Mouse (Mus musculus) heart, embryonic 10.5 days (tissue): ENCODE measurements around the gene Hist1h2ak. TPM values are rescaled to one million over a fixed set of nuclear protein-coding genes. Genes with fewer than 3 reads are reported as not detected.
A peak's percentile ranks its signal among the peaks of the same experiment; 100 is the strongest.

Experiments used
- DNase-seq: peaks from one replicate; pipeline ENCODE4 v3.0.0-alpha.2; 2017; ENCODE audit warnings: low spot score
- H3K27ac ChIP-seq: fragments of 300-500 bp; sonication (generic); 2 replicates; pipeline ENCODE4 v1.5.1; 2016; ENCODE audit warnings: mild to moderate bottlenecking
- H3K27me3 ChIP-seq: fragments of 300-500 bp; sonication (generic); 2 replicates; pipeline ENCODE4 v1.6.1; 2016; ENCODE audit warnings: mild to moderate bottlenecking; ENCODE audit not compliant: poor library complexity, insufficient read depth, severe bottlenecking
- H3K36me3 ChIP-seq: fragments of 300-500 bp; sonication (generic); 2 replicates; pipeline ENCODE4 v1.6.1; 2016; ENCODE audit warnings: mild to moderate bottlenecking, moderate library complexity
- H3K4me1 ChIP-seq: fragments of 300-500 bp; sonication (generic); 2 replicates; pipeline ENCODE4 v1.6.1; 2016; ENCODE audit warnings: mild to moderate bottlenecking
- H3K4me3 ChIP-seq: fragments of 300-500 bp; sonication (generic); 2 replicates; pipeline ENCODE4 v1.5.1; 2016; ENCODE audit warnings: mild to moderate bottlenecking, moderate library complexity
- H3K9me3 ChIP-seq: fragments of 300-500 bp; sonication (generic); 2 replicates; pipeline ENCODE4 v1.6.1; 2016; ENCODE audit warnings: mild to moderate bottlenecking, moderate library complexity
- WGBS: fragments of 180-500 bp; shearing (Covaris S2); methylation state at CpG from one replicate; pipeline ENCODE4 v1.1.7; 2016; 5-methylcytosine and 5-hydroxymethylcytosine counted together
- microRNA-seq: library from miRNA; unstranded; fragments of <30 nt; microRNA quantifications from one replicate; pipeline ENCODE4, GENCODE M21; 2017
- polyA plus RNA-seq: library from polyadenylated mRNA; unstranded; fragments of >200 nt; fragmentation: Nextera tagmentation; extraction: Ambion mirVana; gene quantifications from 2 replicates; pipeline ENCODE4 v1.2.1, GENCODE M21; 2016

Gene Hist1h2ak
- polyA plus RNA-seq, 1 experiment from 2014 or later: 6.7 TPM

DNA sequence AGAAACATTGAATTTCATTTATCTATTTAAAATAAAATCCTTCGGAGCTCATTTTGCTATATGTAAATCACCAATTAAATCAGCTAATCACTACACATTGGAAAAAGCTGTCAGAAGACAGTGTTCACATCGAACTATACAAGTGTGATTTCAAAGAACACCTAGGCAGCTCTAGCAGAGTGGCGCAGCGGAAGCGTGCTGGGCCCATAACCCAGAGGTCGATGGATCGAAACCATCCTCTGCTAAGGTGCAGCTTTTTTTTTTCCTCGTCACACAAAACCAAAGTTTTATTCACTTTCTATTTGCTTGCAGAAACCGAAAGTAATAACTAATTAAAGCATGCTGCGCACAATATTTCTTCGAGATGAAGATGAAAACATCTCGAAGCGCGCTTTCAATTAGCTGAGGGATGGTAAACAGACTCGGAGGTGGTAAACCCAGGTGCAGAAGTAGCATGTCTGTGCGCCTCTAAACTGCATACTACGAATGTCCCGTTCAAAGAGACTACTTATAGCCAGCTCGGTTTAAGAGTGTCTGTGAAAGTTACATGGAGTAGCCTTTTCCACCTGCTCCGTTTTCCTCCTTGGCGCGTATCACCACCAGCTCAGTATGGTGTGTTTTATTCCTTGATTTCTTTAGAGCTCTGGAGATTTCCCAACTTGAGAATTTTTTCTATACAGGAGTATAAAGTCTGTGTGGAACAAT is 42.7 kb downstream of the Hist1h2ak start:
- Histone ChIP-seq H3K27me3 (no peaks in the 10 kb centered on the region), H3K4me3 (peak overlapping the region; percentile 70), H3K4me1 (peaks cover 8% of the 10 kb centered on the region), H3K9me3 (no peaks in the 10 kb centered on the region), H3K36me3 (no peaks in the 10 kb centered on the region), H3K27ac (peak overlapping the region; percentile 49; the same call in 1 of the 2 replicates)
- 3% methylated on average over 22 of the region's 22 CpGs for WGBS
- DNase-seq: peak; percentile 77

DNA sequence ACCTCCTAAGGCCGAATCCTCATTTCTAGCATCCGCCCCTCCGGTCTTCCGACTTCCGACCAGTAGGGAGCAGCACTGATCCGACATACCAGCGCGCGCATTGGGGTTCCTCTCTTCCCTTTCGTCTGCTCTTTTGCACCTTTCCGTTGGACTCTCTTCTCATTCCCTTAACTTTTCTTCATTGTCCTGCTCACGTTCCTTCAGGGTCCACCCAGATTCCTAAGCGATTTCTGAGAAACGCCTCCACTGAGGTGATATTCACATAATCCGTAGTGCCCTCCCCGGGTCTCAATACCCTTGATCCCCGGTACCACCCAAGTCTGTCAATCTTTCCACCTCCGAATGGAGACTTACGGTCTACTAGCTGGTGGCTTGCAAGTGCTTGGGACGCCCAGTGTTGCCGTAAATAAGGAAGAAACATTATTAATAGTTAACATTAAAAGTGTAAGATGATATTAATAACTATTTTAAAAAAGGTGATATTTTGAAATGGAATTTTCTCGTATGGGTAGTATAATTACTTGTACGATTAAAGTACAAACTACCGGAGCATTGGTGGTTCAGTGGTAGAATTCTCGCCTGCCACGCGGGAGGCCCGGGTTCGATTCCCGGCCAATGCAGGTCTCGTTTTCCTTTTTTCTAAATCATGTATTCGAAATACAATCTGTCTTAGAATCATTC is 43.5 kb downstream of the Hist1h2ak start:
- H3K4me3 ChIP-seq: peak overlapping the region; percentile 70
- H3K9me3 ChIP-seq: no peaks in the 10 kb centered on the region
- peak; percentile 93 for DNase-seq
- H3K36me3 ChIP-seq: no peaks in the 10 kb centered on the region
- peak overlapping the region; percentile 87 for H3K27ac ChIP-seq
- WGBS: under 1% methylated on average over 32 of the region's 32 CpGs
- no peaks in the 10 kb centered on the region for H3K27me3 ChIP-seq
- H3K4me1 ChIP-seq: peaks cover 4% of the 10 kb centered on the region

DNA sequence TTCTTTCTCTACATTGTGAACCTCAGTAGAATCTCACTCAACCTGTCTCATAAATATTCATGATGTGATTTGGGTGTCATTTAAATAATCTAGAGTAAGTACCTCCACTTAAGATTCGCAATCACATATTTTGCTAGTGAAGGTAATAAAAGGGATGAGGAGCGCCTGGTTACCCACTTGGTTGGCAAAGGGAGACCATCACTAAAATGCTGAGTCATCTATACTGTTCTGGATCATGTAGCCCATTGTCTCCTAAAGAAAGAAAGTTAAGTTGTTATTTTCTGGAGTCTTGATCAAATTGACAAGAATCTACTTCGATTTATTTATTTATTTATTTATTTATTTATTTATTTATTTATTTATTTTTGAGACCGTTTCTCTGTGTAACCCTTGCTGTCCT is 47.0 kb downstream of the Hist1h2ak start:
- no peak overlapping the region for H3K4me3 ChIP-seq
- no peak for DNase-seq
- H3K27ac ChIP-seq: no peak overlapping the region
- 68% methylated on average over 4 of the region's 4 CpGs for WGBS
- H3K9me3 ChIP-seq: no peaks in the 10 kb centered on the region
- no peaks in the 10 kb centered on the region for H3K36me3 ChIP-seq
- H3K27me3 ChIP-seq: no peaks in the 10 kb centered on the region
- H3K4me1 ChIP-seq: no peaks in the 10 kb centered on the region

Small RNA genes within 50 kb of the gene (microRNA-seq; reads per million reads assigned to microRNA genes)
- gene Gm44346: not detected
- gene Gm44357: not detected
- not detected for gene Gm44367
- gene Gm44454: not detected

Other genes starting within 250 kb of the Hist1h2ak start
- 5.3 and 7.3 TPM in 2 replicates for gene Zkscan8, start 222.7 kb downstream of the Hist1h2ak start, polyA plus RNA-seq
- 0.05 and 0.07 TPM in 2 replicates for gene Olfr1366, start 211.0 kb downstream of the Hist1h2ak start, polyA plus RNA-seq
- 0.04 TPM in 1 of 2 replicates, not detected in the other for gene Olfr1535, start 193.9 kb downstream of the Hist1h2ak start, polyA plus RNA-seq
- not detected in 2 replicates for gene Olfr1364, start 172.1 kb downstream of the Hist1h2ak start, polyA plus RNA-seq
- gene Olfr1362, start 139.8 kb downstream of the Hist1h2ak start, polyA plus RNA-seq: not detected in 2 replicates
- gene Olfr11, start 111.3 kb downstream of the Hist1h2ak start, polyA plus RNA-seq: not detected in 2 replicates
- gene Olfr1361, start 90.4 kb downstream of the Hist1h2ak start, polyA plus RNA-seq: not detected in 2 replicates
- not detected in 2 replicates for gene Olfr1360, start 76.4 kb downstream of the Hist1h2ak start, polyA plus RNA-seq
- not detected in 2 replicates for gene Olfr1359, start 55.7 kb downstream of the Hist1h2ak start, polyA plus RNA-seq
- 1.4 TPM in 1 of 2 replicates, not detected in the other for gene Hist1h2bl, start 37.7 kb downstream of the Hist1h2ak start, polyA plus RNA-seq
- 6.3 and 11.7 TPM in 2 replicates for gene Hist1h2ai, start 37.4 kb downstream of the Hist1h2ak start, polyA plus RNA-seq
- 3.7 and 3.8 TPM in 2 replicates for gene Hist1h3h, start 36.2 kb downstream of the Hist1h2ak start, polyA plus RNA-seq
- 2.4 and 3.7 TPM in 2 replicates for gene Hist1h2bm, start 31.8 kb downstream of the Hist1h2ak start, polyA plus RNA-seq
- gene Hist1h4j, start 18.8 kb downstream of the Hist1h2ak start, polyA plus RNA-seq: 2.0 TPM in 1 of 2 replicates, not detected in the other
- gene Hist1h4k, start 3.3 kb downstream of the Hist1h2ak start, polyA plus RNA-seq: 2.4 and 3.8 TPM in 2 replicates
- 1.2 and 3.0 TPM in 2 replicates for gene Hist1h2bn, start 296 bp upstream of the Hist1h2ak start, polyA plus RNA-seq
- 12.2 and 12.8 TPM in 2 replicates for gene Hist1h1b, start 26.8 kb upstream of the Hist1h2ak start, polyA plus RNA-seq
- gene Hist1h3i, start 29.5 kb upstream of the Hist1h2ak start, polyA plus RNA-seq: 51.2 and 119 TPM in 2 replicates
- 4.6 and 7.6 TPM in 2 replicates for gene Hist1h2an, start 33.4 kb upstream of the Hist1h2ak start, polyA plus RNA-seq
- gene Hist1h2bp, start 33.6 kb upstream of the Hist1h2ak start, polyA plus RNA-seq: 1.00 and 1.6 TPM in 2 replicates
- gene Hist1h2bq, start 56.4 kb upstream of the Hist1h2ak start, polyA plus RNA-seq: 9.9 and 15.1 TPM in 2 replicates
- not detected in 2 replicates for gene Hist1h2ao, start 56.6 kb upstream of the Hist1h2ak start, polyA plus RNA-seq
- gene Hist1h4m, start 57.9 kb upstream of the Hist1h2ak start, polyA plus RNA-seq: not detected in 2 replicates
- 3.8 and 9.2 TPM in 2 replicates for gene Hist1h4n, start 78.4 kb upstream of the Hist1h2ak start, polyA plus RNA-seq
- gene Hist1h2ap, start 79.7 kb upstream of the Hist1h2ak start, polyA plus RNA-seq: 2,387 and 3,574 TPM in 2 replicates
- 9.9 and 15.3 TPM in 2 replicates for gene Hist1h2br, start 79.9 kb upstream of the Hist1h2ak start, polyA plus RNA-seq
- 7.4 and 9.1 TPM in 2 replicates for gene Zfp184, start 191.3 kb upstream of the Hist1h2ak start, polyA plus RNA-seq
- gene Pom121l2, start 227.4 kb upstream of the Hist1h2ak start, polyA plus RNA-seq: 0.09 TPM in 1 of 2 replicates, not detected in the other